Mouse (Mus musculus) naive thymus-derived CD4-positive, alpha-beta T cell, adult 2 months (primary cell): Measurements from ENCODE around the gene Plagl1.

Source experiments
- DNase-seq: peaks from one replicate; pipeline ENCODE4 v3.0.0-alpha.2; 2011; ENCODE audit warnings: low read depth

Plagl1 gene

GRCm38 (mm10) chr10:13135276-13135675 lies 75.0 kb downstream of the Plagl1 start:
- DNase-seq = no peak

- no peak for DNase-seq
These were observed 75.4 kb downstream of the Plagl1 start for GRCm38 (mm10) chr10:13135751-13136150.

- no peak for DNase-seq
These were observed 77.6 kb downstream of the Plagl1 start for GRCm38 (mm10) chr10:13137906-13138305.

- no peak for DNase-seq
These were observed 80.1 kb downstream of the Plagl1 start for GRCm38 (mm10) chr10:13140434-13140833.

GRCm38 (mm10) chr10:13150435-13150834 lies 90.1 kb downstream of the Plagl1 start:
- DNase-seq = no peak

GRCm38 (mm10) chr10:13151353-13151752 lies 91.0 kb downstream of the Plagl1 start:
- DNase-seq = no peak

GRCm38 (mm10) chr10:13152811-13153364 lies 92.6 kb downstream of the Plagl1 start:
- no peak for DNase-seq

GRCm38 (mm10) chr10:13155377-13155776 lies 95.1 kb downstream of the Plagl1 start:
- DNase-seq = no peak

GRCm38 (mm10) chr10:13160913-13161312 lies 100.6 kb downstream of the Plagl1 start:
- DNase-seq = no peak

- no peak for DNase-seq
These were observed 101.7 kb downstream of the Plagl1 start for GRCm38 (mm10) chr10:13162031-13162430.

- DNase-seq = no peak
These were observed 108.2 kb downstream of the Plagl1 start for GRCm38 (mm10) chr10:13168461-13168860.

- no peak for DNase-seq
These were observed 110.6 kb downstream of the Plagl1 start for GRCm38 (mm10) chr10:13170739-13171448.

GRCm38 (mm10) chr10:13171461-13171860 lies 111.2 kb downstream of the Plagl1 start:
- DNase-seq = no peak

GRCm38 (mm10) chr10:13172798-13173221 lies 112.5 kb downstream of the Plagl1 start:
- DNase-seq = no peak

GRCm38 (mm10) chr10:13175866-13176265 lies 115.6 kb downstream of the Plagl1 start:
- no peak for DNase-seq

- no peak for DNase-seq
These were observed 117.8 kb downstream of the Plagl1 start, which contains the start of gene Zc2hc1b for GRCm38 (mm10) chr10:13177973-13178624. TSS of gene Zc2hc1b (minus strand) at chr10:13178023.

GRCm38 (mm10) chr10:13180211-13180610 lies 119.9 kb downstream of the Plagl1 start:
- no peak for DNase-seq
